Mouse (Mus musculus) midbrain, embryonic 13.5 days (tissue): Measurements from ENCODE around the gene Slc6a11. TPM values are rescaled to one million over a fixed set of nuclear protein-coding genes. Genes with fewer than 3 reads are reported as not detected.
A peak's percentile ranks its signal among the peaks of the same experiment; 100 is the strongest.

Source experiments
- ATAC-seq: fragments of 200-750 bp; cut with Nextera tagmentation; 2 replicates; pipeline ENCODE4 v1.8.0; 2017; ENCODE audit warnings: mild to moderate bottlenecking, moderate TSS enrichment, moderate library complexity
- H3K27ac ChIP-seq: fragments of 300-500 bp; sonication (generic); 2 replicates; pipeline ENCODE4 v1.5.1; 2015; ENCODE audit warnings: inconsistent platforms, mild to moderate bottlenecking, moderate library complexity
- H3K27me3 ChIP-seq: fragments of 300-500 bp; sonication (generic); 2 replicates; pipeline ENCODE4 v1.6.1; 2015; ENCODE audit warnings: mild to moderate bottlenecking, inconsistent platforms
- H3K36me3 ChIP-seq: fragments of 300-500 bp; sonication (generic); 2 replicates; pipeline ENCODE4 v1.6.1; 2015; ENCODE audit warnings: mild to moderate bottlenecking, inconsistent platforms
- H3K4me1 ChIP-seq: fragments of 300-500 bp; sonication (generic); replicated peaks from 2 replicates; pipeline ENCODE4 v1.6.1; 2015; ENCODE audit warnings: inconsistent platforms
- H3K4me2 ChIP-seq: fragments of 300-500 bp; sonication (generic); replicated peaks from 2 replicates; pipeline ENCODE4 v1.6.1; 2015; ENCODE audit warnings: moderate library complexity, mild to moderate bottlenecking, inconsistent platforms
- H3K4me3 ChIP-seq: fragments of 300-500 bp; sonication (generic); replicated peaks from 2 replicates; pipeline ENCODE4 v1.5.1; 2015; ENCODE audit warnings: mild to moderate bottlenecking, inconsistent platforms
- H3K9ac ChIP-seq: fragments of 300-500 bp; sonication (generic); replicated peaks from 2 replicates; pipeline ENCODE4 v1.6.1; 2015; ENCODE audit warnings: mild to moderate bottlenecking, inconsistent platforms
- H3K9me3 ChIP-seq: fragments of 300-500 bp; sonication (generic); 2 replicates; pipeline ENCODE4 v1.6.1; 2016; ENCODE audit warnings: mild to moderate bottlenecking, inconsistent platforms
- WGBS: fragments of 180-500 bp; shearing (Covaris S2); methylation state at CpG from one replicate; pipeline ENCODE4 v1.1.7; 2015; 5-methylcytosine and 5-hydroxymethylcytosine counted together
- polyA plus RNA-seq: library from polyadenylated mRNA; unstranded; fragments of >200 nt; fragmentation: Nextera tagmentation; extraction: Ambion mirVana; gene quantifications from 2 replicates; pipeline ENCODE4 v1.2.1, GENCODE M21; 2015

Gene Slc6a11
- polyA plus RNA-seq, 1 experiment from 2014 or later: 6.4 TPM

DNA sequence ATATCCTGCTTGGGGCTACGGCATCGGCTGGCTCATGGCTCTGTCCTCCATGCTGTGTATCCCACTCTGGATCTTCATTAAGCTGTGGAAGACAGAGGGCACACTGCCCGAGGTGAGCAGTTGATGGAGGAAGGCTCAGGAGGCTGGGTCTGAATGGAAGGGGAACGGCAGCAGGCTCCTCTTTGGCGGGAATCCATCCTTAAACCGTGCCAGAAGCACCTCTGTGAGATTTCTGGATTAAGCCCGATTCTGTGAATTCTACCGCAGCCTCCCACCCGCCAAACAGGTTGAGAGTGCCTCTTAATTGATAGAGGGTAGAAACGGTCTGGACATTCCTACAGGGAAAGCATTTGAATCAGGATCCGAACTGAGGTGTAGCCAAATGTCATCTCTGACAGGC, 114.6 kb downstream of the Slc6a11 start:
- Histone ChIP-seq H3K4me3 (no peak overlapping the region), H3K36me3 (no peaks in the 10 kb centered on the region), H3K4me1 (peaks cover 6% of the 10 kb centered on the region), H3K9me3 (no peaks in the 10 kb centered on the region), H3K9ac (no peak overlapping the region), H3K27me3 (peaks cover 15% of the 10 kb centered on the region), H3K4me2 (no peak overlapping the region), H3K27ac (no peak overlapping the region)
- 76% methylated on average over 11 of the region's 11 CpGs for WGBS
- no peak for ATAC-seq

DNA sequence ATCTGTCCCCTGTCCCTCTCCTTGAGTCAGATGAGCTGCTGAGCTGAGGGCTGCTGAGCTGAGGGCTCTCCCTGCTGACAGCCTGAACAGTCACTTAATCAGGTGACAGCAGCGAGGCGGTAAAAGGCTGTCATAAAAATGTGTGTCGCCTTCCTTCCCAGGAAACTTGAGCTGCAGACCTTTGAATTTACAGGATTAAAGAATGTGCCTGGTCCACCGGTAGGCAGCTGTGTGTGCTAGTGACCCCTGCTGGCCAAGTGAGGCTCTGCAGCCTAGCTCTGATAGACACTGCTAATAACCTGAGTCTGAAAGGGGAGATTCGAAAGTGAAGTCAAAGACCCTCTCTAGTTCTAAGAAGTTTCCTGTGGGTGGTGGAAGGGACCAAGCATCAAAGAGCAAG, 119.3 kb downstream of the Slc6a11 start:
- H3K27me3 ChIP-seq: peaks cover 32% of the 10 kb centered on the region
- no peak overlapping the region for H3K4me2 ChIP-seq
- H3K9ac ChIP-seq: no peak overlapping the region
- no peaks in the 10 kb centered on the region for H3K9me3 ChIP-seq
- H3K4me1 ChIP-seq: peaks cover 6% of the 10 kb centered on the region
- no peaks in the 10 kb centered on the region for H3K36me3 ChIP-seq
- no peak overlapping the region for H3K4me3 ChIP-seq
- H3K27ac ChIP-seq: peak overlapping the region; percentile 56; the same call in 1 of the 2 replicates
- ATAC-seq: peak; percentile 49
- WGBS: 10% methylated on average over 5 of the region's 5 CpGs

DNA sequence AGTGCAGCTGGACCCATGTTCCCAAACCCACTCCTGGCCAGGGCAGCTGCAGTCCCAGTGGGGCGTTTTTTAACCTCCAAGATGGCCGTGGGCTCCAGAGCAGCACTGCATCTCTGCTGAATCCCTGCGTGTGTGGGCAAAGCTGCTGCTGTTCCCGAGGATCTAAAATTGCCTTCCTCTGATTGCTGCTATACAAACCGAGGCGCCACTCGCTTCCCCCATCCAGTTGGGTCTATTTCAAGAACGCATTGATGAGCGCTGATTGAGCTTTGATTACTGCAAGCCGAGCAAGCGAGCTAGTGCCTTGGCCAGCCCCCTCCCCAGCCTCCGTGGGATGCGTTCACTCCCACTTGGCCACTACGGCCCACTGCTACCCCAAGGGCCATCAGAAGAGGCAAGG, 123.9 kb downstream of the Slc6a11 start:
- no peak for ATAC-seq
- Histone ChIP-seq H3K4me1 (peaks cover 29% of the 10 kb centered on the region), H3K27me3 (peaks cover 16% of the 10 kb centered on the region), H3K9me3 (no peaks in the 10 kb centered on the region), H3K36me3 (no peaks in the 10 kb centered on the region), H3K4me2 (no peak overlapping the region), H3K9ac (no peak overlapping the region), H3K27ac (no peak overlapping the region), H3K4me3 (no peak overlapping the region)
- WGBS: 82% methylated on average over 14 of the region's 14 CpGs

DNA sequence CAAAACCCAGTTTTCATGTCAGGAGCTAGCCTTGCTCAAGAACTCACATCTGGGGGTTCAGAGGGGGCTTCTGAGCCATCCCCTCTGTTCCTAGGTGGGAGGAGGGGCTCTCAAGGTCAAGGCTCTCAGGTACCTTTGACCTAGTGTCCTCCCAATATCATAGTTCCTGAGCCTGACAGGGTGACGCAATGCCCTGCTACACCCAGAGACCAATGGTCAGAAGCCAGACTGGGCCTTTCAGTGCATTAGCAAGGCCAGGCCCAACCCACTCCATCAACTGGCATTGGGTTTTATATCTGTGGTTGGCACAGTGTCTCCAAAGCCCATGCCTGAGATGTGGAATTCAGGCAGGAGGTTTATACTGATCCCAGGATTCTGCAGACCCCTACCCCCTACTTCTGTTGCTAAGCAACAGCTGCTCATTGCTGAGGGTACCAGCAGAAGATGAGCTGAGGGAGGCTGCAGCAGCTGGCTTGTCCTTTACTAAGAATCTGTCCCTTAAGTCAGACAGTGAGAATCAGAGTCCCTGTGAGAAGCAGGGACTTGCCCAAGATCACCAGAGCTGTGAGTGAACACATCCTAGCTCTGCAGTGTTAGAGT, 126.8 kb downstream of the Slc6a11 start:
- peak; percentile 57 for ATAC-seq
- peaks cover 32% of the 10 kb centered on the region for H3K4me1 ChIP-seq
- 85% methylated on average over 1 of the region's 1 CpGs for WGBS
- no peaks in the 10 kb centered on the region for H3K9me3 ChIP-seq
- H3K36me3 ChIP-seq: no peaks in the 10 kb centered on the region
- H3K4me2 ChIP-seq: no peak overlapping the region
- H3K4me3 ChIP-seq: no peak overlapping the region
- no peaks in the 10 kb centered on the region for H3K27me3 ChIP-seq
- peak overlapping the region; percentile 72 for H3K27ac ChIP-seq
- H3K9ac ChIP-seq: no peak overlapping the region

DNA sequence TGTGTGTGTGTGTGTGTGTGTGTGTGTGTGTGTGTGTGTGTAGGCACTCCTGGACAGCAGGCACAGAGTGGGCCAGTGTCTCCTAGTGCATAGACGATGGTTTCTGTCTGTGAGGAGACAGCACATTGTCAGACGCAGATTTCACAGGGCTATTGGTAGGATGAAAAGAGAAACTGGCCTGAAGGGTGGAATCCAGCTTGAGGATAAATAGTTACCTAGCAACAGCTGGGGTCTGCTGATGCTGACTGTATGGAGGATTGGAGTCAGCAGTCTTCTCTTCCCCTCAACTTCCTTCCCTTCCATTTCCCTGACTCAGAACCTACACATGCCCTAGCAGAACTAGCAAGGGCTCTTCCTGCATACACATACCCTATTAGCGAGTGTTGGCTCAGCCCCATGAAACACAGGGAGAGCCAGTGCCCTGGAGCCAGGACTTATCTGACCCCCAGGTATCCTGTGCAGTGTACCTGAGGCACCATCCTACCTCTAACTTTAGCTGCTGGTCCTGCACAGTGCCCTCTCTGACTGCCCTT, 127.7 kb downstream of the Slc6a11 start:
- Histone ChIP-seq H3K27ac (peak overlapping the region; percentile 32; the same call in 1 of the 2 replicates), H3K9ac (no peak overlapping the region; the same call in 1 of the 2 replicates), H3K27me3 (no peaks in the 10 kb centered on the region), H3K36me3 (no peaks in the 10 kb centered on the region), H3K4me2 (no peak overlapping the region), H3K4me3 (no peak overlapping the region), H3K4me1 (peaks cover 33% of the 10 kb centered on the region), H3K9me3 (no peaks in the 10 kb centered on the region)
- 25% methylated on average over 3 of the region's 3 CpGs for WGBS
- ATAC-seq: peak; percentile 21; the same call in 1 of the 2 replicates

DNA sequence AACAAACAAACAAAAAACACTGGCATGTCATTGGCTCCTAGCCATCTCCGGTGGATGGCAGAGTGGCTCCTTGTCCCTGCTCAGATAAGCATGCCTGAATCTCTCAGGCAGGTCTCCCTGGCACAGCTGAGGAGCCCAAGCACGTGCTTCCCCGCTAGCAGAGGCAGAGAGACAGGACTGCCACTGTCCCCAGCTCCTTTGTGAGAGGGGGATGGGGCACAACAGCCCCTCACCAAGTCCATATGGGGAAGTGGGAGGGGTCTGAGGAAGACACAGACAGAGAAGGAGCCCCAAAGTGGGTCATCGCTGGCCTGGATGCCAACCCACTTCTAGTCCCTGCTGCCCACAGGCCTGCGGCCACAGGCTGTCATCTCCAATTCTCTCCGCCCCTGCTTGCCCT, 130.6 kb downstream of the Slc6a11 start:
- Histone ChIP-seq H3K36me3 (no peaks in the 10 kb centered on the region), H3K27ac (peak overlapping the region; percentile 40; the same call in 1 of the 2 replicates), H3K4me3 (no peak overlapping the region), H3K4me1 (peaks cover 45% of the 10 kb centered on the region), H3K4me2 (no peak overlapping the region), H3K9me3 (no peaks in the 10 kb centered on the region), H3K9ac (no peak overlapping the region), H3K27me3 (no peaks in the 10 kb centered on the region)
- ATAC-seq: peak; percentile 49
- 45% methylated on average over 6 of the region's 6 CpGs for WGBS

DNA sequence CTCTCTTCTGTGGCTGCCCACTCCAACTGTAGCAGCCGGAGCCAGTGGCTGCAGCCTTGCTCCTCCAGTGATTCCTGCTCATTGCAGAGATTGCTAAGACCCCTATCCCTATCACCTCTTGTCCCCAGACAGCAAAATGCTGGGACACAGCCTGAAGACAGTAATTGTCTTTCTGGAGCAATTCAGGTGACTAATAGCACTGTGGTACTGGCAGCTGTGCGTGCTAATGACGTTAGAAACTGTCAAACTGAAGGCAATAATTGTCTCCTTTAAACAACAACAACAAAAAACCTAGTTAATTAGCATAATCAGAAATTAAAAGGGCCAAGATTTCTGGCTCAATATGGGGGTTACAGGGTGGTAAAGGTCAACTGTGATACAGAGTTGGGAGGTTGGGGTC, 133.0 kb downstream of the Slc6a11 start:
- no peaks in the 10 kb centered on the region for H3K9me3 ChIP-seq
- H3K9ac ChIP-seq: no peak overlapping the region
- ATAC-seq: no peak
- H3K4me3 ChIP-seq: no peak overlapping the region
- WGBS: 72% methylated on average over 3 of the region's 3 CpGs
- H3K27ac ChIP-seq: no peak overlapping the region
- H3K4me1 ChIP-seq: peaks cover 24% of the 10 kb centered on the region
- H3K36me3 ChIP-seq: no peaks in the 10 kb centered on the region
- H3K4me2 ChIP-seq: no peak overlapping the region
- H3K27me3 ChIP-seq: no peaks in the 10 kb centered on the region

DNA sequence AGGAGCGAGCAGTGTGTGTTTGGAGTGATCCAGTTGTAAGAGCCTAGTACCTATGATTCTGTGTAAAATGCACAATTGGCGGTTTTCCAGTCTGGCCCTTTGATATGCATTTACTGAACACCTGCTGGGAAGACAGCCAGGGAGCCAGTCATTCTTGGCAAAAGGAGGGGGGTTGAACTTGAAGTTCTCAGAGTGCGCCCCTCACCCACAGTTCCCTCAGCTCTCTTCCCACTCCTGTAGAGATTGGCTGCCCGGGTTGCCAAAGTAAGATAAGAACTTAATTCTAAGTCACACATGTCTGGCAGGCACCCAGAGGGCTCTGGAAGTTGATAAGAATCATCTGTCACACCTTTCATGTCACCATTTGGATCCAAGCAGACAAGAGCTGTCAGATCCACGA, 133.4 kb downstream of the Slc6a11 start:
- peaks cover 23% of the 10 kb centered on the region for H3K4me1 ChIP-seq
- H3K9ac ChIP-seq: no peak overlapping the region
- H3K36me3 ChIP-seq: no peaks in the 10 kb centered on the region
- no peak for ATAC-seq
- H3K27me3 ChIP-seq: no peaks in the 10 kb centered on the region
- WGBS: 56% methylated on average over 5 of the region's 5 CpGs
- no peak overlapping the region for H3K4me3 ChIP-seq
- no peak overlapping the region for H3K4me2 ChIP-seq
- no peak overlapping the region for H3K27ac ChIP-seq
- H3K9me3 ChIP-seq: no peaks in the 10 kb centered on the region

DNA sequence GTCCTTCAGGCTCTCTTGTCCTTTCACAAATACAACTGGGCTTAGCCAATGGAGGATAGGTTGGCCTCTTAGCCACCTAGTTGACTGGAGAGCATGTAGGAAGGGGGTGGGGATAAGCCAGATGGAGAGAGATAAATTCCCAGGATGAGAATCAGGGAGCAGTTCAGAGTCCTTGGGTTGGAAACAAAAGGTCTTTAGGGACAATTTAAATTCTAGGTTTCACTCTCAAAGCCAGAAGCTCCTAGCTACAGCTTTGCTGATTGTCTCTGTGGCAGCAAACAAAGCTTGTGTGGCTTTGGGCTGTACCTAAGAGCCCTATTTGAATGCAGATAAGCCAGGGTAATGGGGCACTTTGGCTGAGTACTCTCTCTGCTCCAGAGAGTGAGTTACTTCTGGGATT, 135.2 kb downstream of the Slc6a11 start:
- H3K9ac ChIP-seq: no peak overlapping the region
- H3K27ac ChIP-seq: no peak overlapping the region
- no peak overlapping the region for H3K4me3 ChIP-seq
- H3K36me3 ChIP-seq: no peaks in the 10 kb centered on the region
- H3K27me3 ChIP-seq: no peaks in the 10 kb centered on the region
- H3K4me2 ChIP-seq: no peak overlapping the region
- no peaks in the 10 kb centered on the region for H3K9me3 ChIP-seq
- ATAC-seq: no peak
- peaks cover 30% of the 10 kb centered on the region for H3K4me1 ChIP-seq

DNA sequence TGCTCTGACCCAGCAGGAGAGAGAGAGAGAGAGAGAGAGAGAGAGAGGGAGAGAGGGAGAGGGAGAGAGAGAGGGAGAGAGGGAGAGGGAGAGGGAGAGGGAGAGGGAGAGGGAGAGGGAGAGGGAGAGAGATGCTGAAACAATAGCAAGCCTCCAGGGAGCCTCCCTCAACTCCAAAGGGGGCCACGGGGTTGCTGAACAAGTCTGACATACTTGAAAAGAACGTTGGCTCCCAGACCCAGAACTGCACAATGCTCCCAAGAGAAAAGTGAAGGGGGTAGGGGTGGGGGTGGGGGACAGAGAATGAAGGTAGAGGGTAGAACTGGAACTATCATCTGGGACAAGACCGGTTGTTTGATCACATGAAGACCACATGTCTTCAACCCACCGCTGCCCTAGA, 136.9 kb downstream of the Slc6a11 start:
- peaks cover 31% of the 10 kb centered on the region for H3K4me1 ChIP-seq
- no peak overlapping the region for H3K4me2 ChIP-seq
- H3K36me3 ChIP-seq: no peaks in the 10 kb centered on the region
- 35% methylated on average over 4 of the region's 4 CpGs for WGBS
- no peaks in the 10 kb centered on the region for H3K9me3 ChIP-seq
- no peak overlapping the region for H3K27ac ChIP-seq
- no peaks in the 10 kb centered on the region for H3K27me3 ChIP-seq
- H3K9ac ChIP-seq: no peak overlapping the region
- no peak for ATAC-seq
- H3K4me3 ChIP-seq: no peak overlapping the region

DNA sequence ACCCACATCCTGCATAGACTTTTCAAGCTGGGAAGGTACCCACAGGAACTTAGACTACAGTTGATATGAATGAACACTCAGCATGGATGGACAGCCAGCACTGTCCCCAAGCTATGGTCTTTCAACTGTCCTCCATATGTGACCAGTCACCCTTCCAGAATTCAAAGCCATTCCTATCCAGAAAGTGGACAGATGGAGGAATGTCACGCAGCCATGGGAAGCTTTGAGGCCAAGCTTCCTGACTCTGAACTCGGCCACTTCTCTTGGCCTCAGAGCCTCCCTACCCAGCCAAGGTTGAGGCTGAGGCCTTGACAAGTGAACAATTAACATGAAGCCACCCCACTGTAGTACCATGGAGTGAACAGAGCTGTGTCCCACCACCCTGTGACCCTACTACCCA, 138.5 kb downstream of the Slc6a11 start:
- Histone ChIP-seq H3K9ac (no peak overlapping the region), H3K4me2 (no peak overlapping the region), H3K36me3 (no peaks in the 10 kb centered on the region), H3K4me1 (peaks cover 35% of the 10 kb centered on the region), H3K27me3 (0 out of 2 replicates have a peak, but pooled peaks cover 4% of the 10 kb centered on the region), H3K9me3 (no peaks in the 10 kb centered on the region), H3K4me3 (no peak overlapping the region), H3K27ac (no peak overlapping the region)
- WGBS: 83% methylated on average over 2 of the region's 2 CpGs
- no peak for ATAC-seq

DNA sequence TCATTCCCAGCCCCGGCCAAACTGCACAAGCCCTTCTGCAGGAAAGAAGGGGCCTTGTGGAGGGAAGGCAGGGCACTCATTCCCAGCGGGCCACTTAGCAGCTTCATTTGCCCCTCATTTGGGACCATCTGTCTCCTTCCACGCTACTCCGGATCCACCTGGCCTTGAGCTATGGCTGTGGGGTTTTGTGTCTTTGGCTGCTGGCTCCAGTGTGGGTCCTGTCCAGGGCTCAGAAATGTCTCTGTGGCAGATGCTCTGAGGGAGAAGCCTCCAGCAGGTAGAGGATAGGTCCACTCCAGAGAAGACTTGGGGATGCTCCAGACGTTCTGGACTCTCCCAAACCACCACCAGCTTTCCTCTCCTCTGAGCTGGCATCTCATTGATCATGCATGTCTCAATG, 139.8 kb downstream of the Slc6a11 start:
- no peaks in the 10 kb centered on the region for H3K9me3 ChIP-seq
- H3K27me3 ChIP-seq: 0 out of 2 replicates have a peak, but pooled peaks cover 4% of the 10 kb centered on the region

DNA sequence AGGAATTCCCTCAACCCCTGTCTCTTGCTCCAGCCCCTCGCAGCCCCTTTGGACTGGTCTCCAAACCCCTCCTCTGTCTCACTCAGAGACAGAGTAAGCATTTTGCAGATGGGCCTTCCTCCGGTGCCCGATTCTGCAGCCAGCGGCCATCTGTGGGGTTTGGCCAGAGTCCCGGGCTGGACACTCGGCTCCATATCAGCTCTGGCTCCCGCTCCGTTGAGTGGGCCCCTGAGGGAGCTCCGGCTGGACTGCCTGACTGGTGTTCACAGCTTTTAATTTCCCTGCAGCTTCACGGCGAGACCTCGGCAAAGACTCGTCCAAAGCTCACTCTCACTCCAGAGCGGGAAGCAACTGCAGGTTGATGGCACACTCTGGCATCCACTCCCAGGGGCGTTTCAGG, 141.2 kb downstream of the Slc6a11 start:
- Histone ChIP-seq H3K4me1 (peaks cover 38% of the 10 kb centered on the region), H3K27ac (no peak overlapping the region), H3K27me3 (0 out of 2 replicates have a peak, but pooled peaks cover 4% of the 10 kb centered on the region), H3K9me3 (no peaks in the 10 kb centered on the region), H3K4me3 (no peak overlapping the region), H3K36me3 (no peaks in the 10 kb centered on the region), H3K9ac (no peak overlapping the region), H3K4me2 (no peak overlapping the region)
- ATAC-seq: no peak
- WGBS: 77% methylated on average over 15 of the region's 15 CpGs

More for the DNA sequence above, 139.8 kb downstream of the Slc6a11 start:
- Histone ChIP-seq H3K27ac (no peak overlapping the region), H3K36me3 (no peaks in the 10 kb centered on the region), H3K4me2 (no peak overlapping the region), H3K4me3 (no peak overlapping the region), H3K4me1 (peaks cover 38% of the 10 kb centered on the region), H3K9ac (no peak overlapping the region)
- 62% methylated on average over 5 of the region's 5 CpGs for WGBS
- no peak for ATAC-seq
